29 mouse cellular contexts compared by ENCODE assay signal in genomic region chr11:120535145-120535544, GRCm38 (mm10). TPM values are rescaled to one million over a fixed set of nuclear protein-coding genes. Genes with fewer than 3 reads are reported as not detected.
"Had no signal": no experiment of that assay in that cellular context is flagged by ENCODE, and none has a peak within 500 bp of the region (broad histone marks: within the 10 kb centered on the region; RNA-seq: fewer than 3 reads in every experiment).

No protein-coding gene starts in this region.

- ATAC-seq: liver, postnatal 0 days; lung, postnatal 0 days; midbrain, embryonic 15.5 days had no signal

- H3K4me3 ChIP-seq: layer of hippocampus, adult 2 months; midbrain, embryonic 12.5 days; midbrain, embryonic 15.5 days; myocyte; neural tube, embryonic 13.5 days; stomach, embryonic 15.5 days had no signal

- H3K27ac ChIP-seq: kidney, postnatal 0 days; layer of hippocampus, adult 2 months; liver, embryonic 14.5 days; macrophage; midbrain, embryonic 12.5 days; midbrain, embryonic 15.5 days; neural tube, embryonic 13.5 days; stomach, embryonic 15.5 days had no signal

- H3K36me3 ChIP-seq: midbrain, embryonic 12.5 days; midbrain, embryonic 15.5 days; neural tube, embryonic 13.5 days; stomach, embryonic 15.5 days had no signal

- H3K4me2 ChIP-seq: liver, embryonic 11.5 days; lung, embryonic 14.5 days; midbrain, embryonic 12.5 days; midbrain, embryonic 15.5 days; neural tube, embryonic 13.5 days; stomach, embryonic 15.5 days had no signal

- DNase-seq: kidney, adult 2 months; kidney, postnatal 25 days; layer of hippocampus, adult 9-11 months; liver, postnatal 0 days; lung, embryonic 14.5 days; retina, postnatal 1 day; right cerebral cortex, postnatal 25 days; spleen, adult 18-20 months; thymus, adult 2 months; thymus, postnatal 14 days; thymus, postnatal 4 days had no signal

- H3K9ac ChIP-seq: liver, embryonic 14.5 days; liver, postnatal 0 days; lung, embryonic 14.5 days; midbrain, embryonic 12.5 days; midbrain, embryonic 15.5 days; neural tube, embryonic 13.5 days; stomach, embryonic 15.5 days had no signal

- H3K9me3 ChIP-seq: midbrain, embryonic 12.5 days; midbrain, embryonic 15.5 days; neural tube, embryonic 13.5 days; stomach, embryonic 15.5 days had no signal

RNA-seq across cellular contexts. Expression of gene Gcgr, which starts 4.6 kb away (rescaled TPM):
- total RNA-seq: layer of hippocampus, adult 2 months; left cerebral cortex, postnatal 25 days; megakaryocyte-erythroid progenitor cell, adult 5-6 weeks; monocyte, adult 5-6 weeks had no signal

RNA-seq across cellular contexts. Expression of gene Ppp1r27, which starts 15.8 kb away (rescaled TPM):
- total RNA-seq: layer of hippocampus, adult 2 months; layer of hippocampus, postnatal 25 days; left cerebral cortex, adult 18-20 months; left cerebral cortex, postnatal 25 days; megakaryocyte-erythroid progenitor cell, adult 5-6 weeks; monocyte, adult 5-6 weeks; neutrophil, adult 5-6 weeks had no signal
- polyA plus RNA-seq: large intestine, adult 2 months; liver, embryonic 11.5 days; liver, embryonic 14.5 days; lung, embryonic 14.5 days; lung, postnatal 0 days; macrophage; midbrain, embryonic 12.5 days; midbrain, embryonic 15.5 days; neural tube, embryonic 13.5 days; stomach, embryonic 15.5 days had no signal
